Comparison of ENCODE assay signal across 10 mouse cellular contexts in the genomic region with DNA sequence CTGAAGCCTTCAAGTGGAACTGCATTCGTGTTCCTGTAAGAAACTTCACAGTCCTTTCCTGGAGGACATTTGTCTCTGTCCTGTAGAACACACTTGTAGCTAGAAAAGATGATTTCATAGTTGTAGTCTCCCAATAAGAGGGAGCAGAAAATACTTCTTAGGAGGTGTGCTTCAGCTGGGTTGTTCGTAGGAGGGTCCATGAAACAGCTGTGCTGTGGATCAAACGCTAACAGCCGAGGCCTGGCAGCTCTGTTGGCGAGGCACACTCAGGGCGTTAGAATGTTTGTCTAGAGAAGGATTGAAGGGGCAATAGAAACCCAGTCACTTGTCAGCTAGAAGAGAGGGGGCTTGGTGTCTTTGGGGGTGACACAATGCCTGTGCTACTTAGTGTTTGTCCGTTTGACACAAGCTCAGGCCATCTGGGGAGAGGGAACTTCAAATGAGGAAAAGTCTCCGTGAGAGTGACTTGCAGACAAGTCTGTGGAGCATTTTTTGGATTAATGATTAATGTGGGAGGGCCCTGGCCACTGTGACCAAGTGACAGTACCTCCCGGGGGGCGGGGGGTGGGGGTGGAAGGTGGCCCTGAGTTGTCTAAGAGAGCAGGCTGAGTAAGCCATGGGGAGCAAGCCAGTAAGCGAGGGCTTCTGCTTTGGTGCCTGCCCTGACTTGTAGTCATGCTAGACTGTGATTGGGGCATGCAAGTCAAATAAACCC. TPM values are rescaled to one million over a fixed set of nuclear protein-coding genes. Genes with fewer than 3 reads are reported as not detected.
DNase-seq lines count a peak whose midpoint lies in the region; ATAC-seq lines count a peak whose summit lies in the region.
"Had no signal": no experiment of that assay in that cellular context is flagged by ENCODE, and none has a peak within 500 bp of the region (broad histone marks: within the 10 kb centered on the region; RNA-seq: fewer than 3 reads in every experiment).

No protein-coding gene starts in this region.

- ATAC-seq in heart, embryonic 12.5 days (ENCODE audit: insufficient number of reproducible peaks, low FRiP score): no peak
- peak; percentile 90 for ATAC-seq in kidney, embryonic 16.5 days (ENCODE audit: low FRiP score, low TSS enrichment)
- peak; percentile 54 for ATAC-seq in liver, embryonic 15.5 days (ENCODE audit: insufficient read depth)
- peak; percentile 90 for ATAC-seq in stomach, embryonic 16.5 days (ENCODE audit: insufficient read depth, low FRiP score)

- no peak for DNase-seq in heart, adult 11 months
- no peak for DNase-seq in testis, postnatal 10 days (ENCODE audit: low spot score)
- no peak for DNase-seq in frontal cortex, postnatal 10 days (ENCODE audit: low spot score in 2 of 2)
- DNase-seq in MN1 (ENCODE audit: low spot score): no peak
- DNase-seq: cerebellum, adult 9-10 months; spleen, adult 18-20 months had no signal

- WGBS in heart, embryonic 12.5 days: 62% methylated on average over 11 of the region's 11 CpGs
- WGBS in kidney, embryonic 16.5 days: 34% methylated on average over 11 of the region's 11 CpGs
- 61% methylated on average over 11 of the region's 11 CpGs for WGBS in liver, embryonic 15.5 days (ENCODE audit: insufficient replicate concordance)
- 53% methylated on average over 11 of the region's 11 CpGs for WGBS in stomach, embryonic 16.5 days

- H3K27ac ChIP-seq in heart, embryonic 12.5 days (ENCODE audit: poor library complexity, severe bottlenecking): peak overlapping the region; percentile 26; the same call in 1 of the 2 replicates
- peak overlapping the region; percentile 92 for H3K27ac ChIP-seq in kidney, embryonic 16.5 days (ENCODE audit: low read length)
- H3K27ac ChIP-seq in liver, embryonic 15.5 days (replicated peaks): peak overlapping the region; percentile 48
- H3K27ac ChIP-seq in stomach, embryonic 16.5 days (ENCODE audit: low read length): peak overlapping the region; percentile 77; the same call in 1 of the 2 replicates

- no peaks in the 10 kb centered on the region for H3K9me3 ChIP-seq in heart, embryonic 12.5 days (replicated peaks)
- H3K9me3 ChIP-seq in kidney, embryonic 16.5 days (ENCODE audit: low read length): no peaks in the 10 kb centered on the region
- no peaks in the 10 kb centered on the region for H3K9me3 ChIP-seq in liver, embryonic 15.5 days (replicated peaks)
- no peaks in the 10 kb centered on the region for H3K9me3 ChIP-seq in stomach, embryonic 16.5 days (replicated peaks; ENCODE audit: control insufficient read depth, low read length)

- H3K9ac ChIP-seq in heart, embryonic 12.5 days: no peak overlapping the region
- peak overlapping the region; percentile 39; the same call in 1 of the 2 replicates for H3K9ac ChIP-seq in kidney, embryonic 16.5 days (replicated peaks; ENCODE audit: low read length)
- H3K9ac ChIP-seq in liver, embryonic 15.5 days: no peak overlapping the region
- no peak overlapping the region for H3K9ac ChIP-seq in stomach, embryonic 16.5 days (ENCODE audit: low read length)

- peaks cover 28% of the 10 kb centered on the region for H3K36me3 ChIP-seq in heart, embryonic 12.5 days
- H3K36me3 ChIP-seq in kidney, embryonic 16.5 days (ENCODE audit: insufficient read depth, low read length): no peaks in the 10 kb centered on the region
- peaks cover 24% of the 10 kb centered on the region; the same call in 1 of the 2 replicates for H3K36me3 ChIP-seq in liver, embryonic 15.5 days (replicated peaks)
- no peaks in the 10 kb centered on the region for H3K36me3 ChIP-seq in stomach, embryonic 16.5 days (ENCODE audit: control insufficient read depth, insufficient read depth, low read length)

- H3K4me2 ChIP-seq in heart, embryonic 12.5 days: no peak overlapping the region
- H3K4me2 ChIP-seq in kidney, embryonic 16.5 days (replicated peaks; ENCODE audit: low read depth, low read length): peak overlapping the region; percentile 20
- no peak overlapping the region for H3K4me2 ChIP-seq in liver, embryonic 15.5 days
- no peak overlapping the region for H3K4me2 ChIP-seq in stomach, embryonic 16.5 days (ENCODE audit: low read depth, low read length)

- no peaks in the 10 kb centered on the region for H3K27me3 ChIP-seq in heart, embryonic 12.5 days (replicated peaks)
- no peaks in the 10 kb centered on the region for H3K27me3 ChIP-seq in kidney, embryonic 16.5 days (ENCODE audit: insufficient read depth, low read length)
- no peaks in the 10 kb centered on the region for H3K27me3 ChIP-seq in liver, embryonic 15.5 days
- no peaks in the 10 kb centered on the region for H3K27me3 ChIP-seq in stomach, embryonic 16.5 days (ENCODE audit: control insufficient read depth, insufficient read depth, low read length)

- H3K4me3 ChIP-seq in heart, embryonic 12.5 days: no peak overlapping the region
- H3K4me3 ChIP-seq in kidney, embryonic 16.5 days (ENCODE audit: low read length): no peak overlapping the region
- no peak overlapping the region for H3K4me3 ChIP-seq in liver, embryonic 15.5 days (replicated peaks)
- no peak overlapping the region for H3K4me3 ChIP-seq in stomach, embryonic 16.5 days (replicated peaks; ENCODE audit: low read length)

- peaks cover 17% of the 10 kb centered on the region for H3K4me1 ChIP-seq in heart, embryonic 12.5 days (replicated peaks)
- H3K4me1 ChIP-seq in kidney, embryonic 16.5 days (ENCODE audit: insufficient read depth, low read length): peaks cover 17% of the 10 kb centered on the region
- peaks cover 6% of the 10 kb centered on the region; the same call in 1 of the 2 replicates for H3K4me1 ChIP-seq in liver, embryonic 15.5 days (replicated peaks)
- H3K4me1 ChIP-seq in stomach, embryonic 16.5 days (ENCODE audit: control insufficient read depth, insufficient read depth, low read length): peaks cover 11% of the 10 kb centered on the region

RNA-seq across cellular contexts. Expression of a gene that starts 16.1 kb away (rescaled TPM):
- 23.0 and 25.4 TPM in 2 replicates for polyA plus RNA-seq in heart, embryonic 12.5 days (2016; fragmentation: Nextera tagmentation; extraction: Ambion mirVana)
- 21.3 and 26.9 TPM in 2 replicates for polyA plus RNA-seq in kidney, embryonic 16.5 days (2015; fragmentation: Nextera tagmentation; extraction: Ambion mirVana)
- polyA plus RNA-seq in liver, embryonic 15.5 days (2015; fragmentation: Nextera tagmentation; extraction: Ambion mirVana): 10.2 and 10.3 TPM in 2 replicates
- 17.7 and 19.9 TPM in 2 replicates for polyA plus RNA-seq in stomach, embryonic 16.5 days (2015; fragmentation: Nextera tagmentation; extraction: Ambion mirVana)

RNA-seq across cellular contexts. Expression of a gene that starts 16.3 kb away (rescaled TPM):
- polyA plus RNA-seq in heart, embryonic 12.5 days (2016; fragmentation: Nextera tagmentation; extraction: Ambion mirVana): 37.5 and 38.5 TPM in 2 replicates
- polyA plus RNA-seq in kidney, embryonic 16.5 days (2015; fragmentation: Nextera tagmentation; extraction: Ambion mirVana): 58.5 and 59.9 TPM in 2 replicates
- 21.2 and 22.3 TPM in 2 replicates for polyA plus RNA-seq in liver, embryonic 15.5 days (2015; fragmentation: Nextera tagmentation; extraction: Ambion mirVana)
- 40.3 and 44.1 TPM in 2 replicates for polyA plus RNA-seq in stomach, embryonic 16.5 days (2015; fragmentation: Nextera tagmentation; extraction: Ambion mirVana)

Comparison
In these comparisons a context has a peak if more than half of its experiments do, and no peak if none do; other contexts are left out.
1. H3K27ac ChIP-seq: peak in every context shown above with its lines; median percentile 92 in kidney, embryonic 16.5 days; 77 in stomach, embryonic 16.5 days; 48 in liver, embryonic 15.5 days; 26 in heart, embryonic 12.5 days.